Mouse (Mus musculus): ENCODE data around the gene Pla2g4e. TPM values are rescaled to one million over a fixed set of nuclear protein-coding genes. Genes with fewer than 3 reads are reported as not detected.

Gene Pla2g4e
- polyA plus RNA-seq, 1 experiment: not detected

DNA sequence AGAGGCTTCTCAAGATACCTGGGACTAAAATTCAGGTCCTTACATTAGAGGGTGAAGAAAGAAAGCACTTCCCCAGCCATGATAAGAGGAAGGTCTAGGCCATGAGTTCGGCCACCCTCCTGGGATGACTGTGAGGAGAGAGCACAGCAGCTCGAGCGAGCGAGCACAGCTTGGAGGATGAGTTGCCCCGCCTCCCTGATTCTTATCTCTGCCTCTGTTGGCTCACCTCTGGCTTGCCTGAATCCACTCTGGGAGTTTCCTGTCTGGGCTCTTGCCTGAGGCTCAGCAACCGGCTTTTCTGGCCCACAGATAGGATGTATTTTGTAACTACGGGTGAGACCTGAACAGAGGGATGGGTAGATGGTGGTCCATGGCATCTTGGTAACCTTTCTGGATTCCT is 37.2 kb downstream of the Pla2g4e start:
- H3K4me3 ChIP-seq (replicated peaks): no peak overlapping the region
- no peaks in the 10 kb centered on the region for H3K4me1 ChIP-seq (ENCODE audit: control insufficient read depth)
- H3K9me3 ChIP-seq (ENCODE audit: control insufficient read depth, low read length): no peaks in the 10 kb centered on the region
- TF ChIP-seq GATA1 (IDR thresholded peaks at IDR 0.05; ENCODE audit: low read length) (no peak), TAL1 (IDR thresholded peaks at IDR 0.05; ENCODE audit: low read length) (no peak)
- H3K36me3 ChIP-seq (ENCODE audit: control insufficient read depth): no peaks in the 10 kb centered on the region
- H3K27me3 ChIP-seq (ENCODE audit: control insufficient read depth): peaks cover 4% of the 10 kb centered on the region; the same call in 1 of the 2 replicates

GRCm38 (mm10) chr2:120207028-120207427 is 38.1 kb downstream of the Pla2g4e start:
- Histone ChIP-seq H3K27me3 (ENCODE audit: control insufficient read depth) (peaks cover 4% of the 10 kb centered on the region; the same call in 1 of the 2 replicates), H3K9me3 (ENCODE audit: control insufficient read depth, low read length) (no peaks in the 10 kb centered on the region), H3K4me3 (replicated peaks) (no peak overlapping the region), H3K4me1 (ENCODE audit: control insufficient read depth) (no peaks in the 10 kb centered on the region), H3K36me3 (ENCODE audit: control insufficient read depth) (no peaks in the 10 kb centered on the region)
- TF ChIP-seq TAL1 (IDR thresholded peaks at IDR 0.05; ENCODE audit: low read length): no peak
- TF ChIP-seq GATA1 (IDR thresholded peaks at IDR 0.05; ENCODE audit: low read length): no peak

GRCm38 (mm10) chr2:120203742-120204141 is 41.4 kb downstream of the Pla2g4e start:
- Histone ChIP-seq H3K36me3 (ENCODE audit: control insufficient read depth) (no peaks in the 10 kb centered on the region), H3K9me3 (ENCODE audit: control insufficient read depth, low read length) (no peaks in the 10 kb centered on the region), H3K4me1 (ENCODE audit: control insufficient read depth) (no peaks in the 10 kb centered on the region), H3K27me3 (ENCODE audit: control insufficient read depth) (0 out of 2 replicates have a peak, but pooled peaks cover 2% of the 10 kb centered on the region), H3K4me3 (replicated peaks) (no peak overlapping the region)
- TF ChIP-seq TAL1 (IDR thresholded peaks at IDR 0.05; ENCODE audit: low read length): no peak
- no peak for TF ChIP-seq GATA1 (IDR thresholded peaks at IDR 0.05; ENCODE audit: low read length)

DNA sequence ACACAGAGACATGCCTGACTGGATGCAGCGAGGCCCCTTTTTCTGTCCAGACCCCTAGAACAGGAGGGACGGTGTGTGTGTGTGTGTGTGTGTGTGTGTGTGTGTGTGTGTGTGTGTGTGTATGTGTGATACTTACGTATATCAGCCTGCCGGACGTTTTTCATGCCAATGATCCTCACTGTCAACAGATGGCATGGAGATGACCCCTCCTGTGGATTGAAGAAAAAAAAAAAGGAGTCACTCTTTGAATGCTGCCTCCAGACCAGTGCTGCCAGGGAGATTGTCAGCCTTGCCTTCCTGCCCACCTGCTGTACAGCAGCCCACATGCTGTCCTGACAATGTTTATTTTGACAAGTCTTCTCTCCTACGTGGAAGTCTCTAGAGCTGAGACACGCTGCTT is 45.1 kb downstream of the Pla2g4e start:
- Histone ChIP-seq H3K4me1 (ENCODE audit: control insufficient read depth) (no peaks in the 10 kb centered on the region), H3K27me3 (ENCODE audit: control insufficient read depth) (no peaks in the 10 kb centered on the region), H3K4me3 (replicated peaks) (no peak overlapping the region), H3K9me3 (ENCODE audit: control insufficient read depth, low read length) (no peaks in the 10 kb centered on the region), H3K36me3 (ENCODE audit: control insufficient read depth) (no peaks in the 10 kb centered on the region)
- TF ChIP-seq GATA1 (IDR thresholded peaks at IDR 0.05; ENCODE audit: low read length): no peak
- no peak for TF ChIP-seq TAL1 (IDR thresholded peaks at IDR 0.05; ENCODE audit: low read length)

- no peak for TF ChIP-seq TAL1 (IDR thresholded peaks at IDR 0.05; ENCODE audit: low read length)
- Histone ChIP-seq H3K27me3 (ENCODE audit: control insufficient read depth) (no peaks in the 10 kb centered on the region; the same call in 1 of the 2 replicates), H3K4me3 (replicated peaks) (no peak overlapping the region), H3K36me3 (ENCODE audit: control insufficient read depth) (no peaks in the 10 kb centered on the region), H3K4me1 (ENCODE audit: control insufficient read depth) (no peaks in the 10 kb centered on the region), H3K9me3 (ENCODE audit: control insufficient read depth, low read length) (no peaks in the 10 kb centered on the region)
Observed at GRCm38 (mm10) chr2:120188174-120188573, 57.0 kb downstream of the Pla2g4e start.

GRCm38 (mm10) chr2:120187583-120187982 is 57.6 kb downstream of the Pla2g4e start:
- H3K4me1 ChIP-seq (ENCODE audit: control insufficient read depth): no peaks in the 10 kb centered on the region
- H3K36me3 ChIP-seq (ENCODE audit: control insufficient read depth): no peaks in the 10 kb centered on the region
- no peaks in the 10 kb centered on the region; the same call in 1 of the 2 replicates for H3K27me3 ChIP-seq (ENCODE audit: control insufficient read depth)
- no peak overlapping the region for H3K4me3 ChIP-seq (replicated peaks)
- TF ChIP-seq GATA1 (IDR thresholded peaks at IDR 0.05; ENCODE audit: low read length) (no peak), TAL1 (IDR thresholded peaks at IDR 0.05; ENCODE audit: low read length) (no peak)
- H3K9me3 ChIP-seq (ENCODE audit: control insufficient read depth, low read length): no peaks in the 10 kb centered on the region

GRCm38 (mm10) chr2:120185527-120186276 is 59.4 kb downstream of the Pla2g4e start:
- Histone ChIP-seq H3K9me3 (ENCODE audit: control insufficient read depth, low read length) (no peaks in the 10 kb centered on the region), H3K36me3 (ENCODE audit: control insufficient read depth) (no peaks in the 10 kb centered on the region), H3K27me3 (ENCODE audit: control insufficient read depth) (no peaks in the 10 kb centered on the region; the same call in 1 of the 2 replicates), H3K4me3 (replicated peaks) (no peak overlapping the region), H3K4me1 (ENCODE audit: control insufficient read depth) (no peaks in the 10 kb centered on the region)
- no peak for TF ChIP-seq GATA1 (IDR thresholded peaks at IDR 0.05; ENCODE audit: low read length)
- no peak for TF ChIP-seq TAL1 (IDR thresholded peaks at IDR 0.05; ENCODE audit: low read length)

- 0 out of 2 replicates have a peak, but pooled peaks cover 4% of the 10 kb centered on the region for H3K27me3 ChIP-seq (ENCODE audit: control insufficient read depth)
- no peak for TF ChIP-seq GATA1 (IDR thresholded peaks at IDR 0.05; ENCODE audit: low read length)
- no peak for TF ChIP-seq TAL1 (IDR thresholded peaks at IDR 0.05; ENCODE audit: low read length)
- H3K9me3 ChIP-seq (ENCODE audit: control insufficient read depth, low read length): no peaks in the 10 kb centered on the region
- H3K4me3 ChIP-seq (replicated peaks): no peak overlapping the region
- H3K4me1 ChIP-seq (ENCODE audit: control insufficient read depth): no peaks in the 10 kb centered on the region
- H3K36me3 ChIP-seq (ENCODE audit: control insufficient read depth): no peaks in the 10 kb centered on the region
Observed at GRCm38 (mm10) chr2:120178936-120179335, 66.2 kb downstream of the Pla2g4e start.

GRCm38 (mm10) chr2:120173718-120174117 is 71.4 kb downstream of the Pla2g4e start:
- no peaks in the 10 kb centered on the region for H3K36me3 ChIP-seq (ENCODE audit: control insufficient read depth)
- H3K4me3 ChIP-seq (replicated peaks): no peak overlapping the region
- 0 out of 2 replicates have a peak, but pooled peaks cover 4% of the 10 kb centered on the region for H3K27me3 ChIP-seq (ENCODE audit: control insufficient read depth)
- TF ChIP-seq TAL1 (IDR thresholded peaks at IDR 0.05; ENCODE audit: low read length): no peak
- TF ChIP-seq GATA1 (IDR thresholded peaks at IDR 0.05; ENCODE audit: low read length): no peak
- H3K4me1 ChIP-seq (ENCODE audit: control insufficient read depth): peaks cover 11% of the 10 kb centered on the region
- H3K9me3 ChIP-seq (ENCODE audit: control insufficient read depth, low read length): no peaks in the 10 kb centered on the region

Data from erythroblast, embryonic 14.5 days (primary cell).